Mouse (Mus musculus): ENCODE data around the gene Fam24a. TPM values are rescaled to one million over a fixed set of nuclear protein-coding genes. Genes with fewer than 3 reads are reported as not detected.

Gene Fam24a
- 91.6 TPM for polyA plus RNA-seq (2014; fragmentation: Illumina TruSeq; extraction: RNeasy Lipid Tissue Mini Kit (QIAGEN cat#74804); ENCODE audit: low read depth, low replicate concordance)

DNA sequence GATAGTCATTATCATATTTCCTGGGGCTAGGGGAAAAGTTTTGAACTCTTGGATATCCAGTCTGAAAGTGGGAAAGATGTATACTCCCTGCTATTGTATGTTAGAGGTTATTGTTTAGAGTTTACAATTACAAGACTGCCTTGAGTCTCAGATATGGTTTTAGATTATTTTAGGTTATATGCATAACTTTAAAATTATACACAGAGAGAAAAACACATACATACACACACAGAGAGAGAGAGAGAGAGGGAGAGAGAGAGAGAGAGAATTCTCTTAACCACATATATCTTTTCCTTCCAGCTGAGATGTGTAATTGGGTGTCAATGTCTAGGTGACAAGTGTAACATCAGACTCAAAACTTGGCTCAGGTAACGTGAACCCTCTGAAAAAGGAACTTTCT lies at the start of gene Fam24a:
Gene Fam24a, plus strand, starts transcription at position 301 of the 400 bp plus-strand sequence.

DNA sequence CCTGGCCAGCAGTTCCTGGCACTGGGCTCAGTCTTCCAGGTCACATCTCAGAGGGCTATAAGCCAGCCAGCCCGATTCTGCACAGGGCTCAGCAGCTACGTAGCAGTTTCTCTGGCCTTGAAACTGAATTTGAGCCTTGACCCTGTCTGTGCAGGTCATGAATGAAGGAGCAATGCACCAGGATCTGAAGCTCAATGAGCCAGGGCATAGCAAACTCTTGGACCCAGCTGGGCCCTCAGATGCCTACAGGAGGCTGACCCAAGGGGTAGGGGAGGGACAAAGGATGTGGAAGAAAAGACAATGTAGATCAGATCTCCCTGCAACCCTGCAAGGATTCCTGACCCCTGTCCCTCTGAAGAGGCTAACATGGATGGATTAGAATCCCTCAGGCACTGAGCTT lies 11.5 kb upstream of the Fam24a start, which contains the start of gene Cuzd1:
Gene Cuzd1, minus strand, starts transcription at position 101 of the 400 bp plus-strand sequence.

DNA sequence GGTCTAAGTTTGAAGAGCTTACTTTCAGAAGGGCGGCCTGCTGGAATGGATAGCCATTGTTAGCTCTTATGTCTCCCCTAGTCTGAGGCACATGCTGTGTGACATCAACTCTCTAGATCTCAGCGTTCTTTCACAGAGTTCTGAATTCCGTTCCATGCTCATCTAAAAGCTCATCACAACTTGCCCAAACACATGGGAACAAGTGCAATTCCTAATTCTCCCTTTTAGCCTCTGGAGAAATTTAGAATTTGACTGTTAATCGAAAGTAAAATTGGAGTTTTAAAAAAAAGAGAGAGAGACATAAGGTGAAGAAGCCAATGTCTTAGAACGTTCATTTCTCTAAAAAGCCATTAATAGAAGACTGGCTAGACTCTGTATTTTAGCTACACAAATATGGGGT lies 4.2 kb upstream of the Fam24a start, which contains the start of gene Fam24b:
Gene Fam24b, minus strand, starts transcription at position 101 of the 400 bp plus-strand sequence.

DNA sequence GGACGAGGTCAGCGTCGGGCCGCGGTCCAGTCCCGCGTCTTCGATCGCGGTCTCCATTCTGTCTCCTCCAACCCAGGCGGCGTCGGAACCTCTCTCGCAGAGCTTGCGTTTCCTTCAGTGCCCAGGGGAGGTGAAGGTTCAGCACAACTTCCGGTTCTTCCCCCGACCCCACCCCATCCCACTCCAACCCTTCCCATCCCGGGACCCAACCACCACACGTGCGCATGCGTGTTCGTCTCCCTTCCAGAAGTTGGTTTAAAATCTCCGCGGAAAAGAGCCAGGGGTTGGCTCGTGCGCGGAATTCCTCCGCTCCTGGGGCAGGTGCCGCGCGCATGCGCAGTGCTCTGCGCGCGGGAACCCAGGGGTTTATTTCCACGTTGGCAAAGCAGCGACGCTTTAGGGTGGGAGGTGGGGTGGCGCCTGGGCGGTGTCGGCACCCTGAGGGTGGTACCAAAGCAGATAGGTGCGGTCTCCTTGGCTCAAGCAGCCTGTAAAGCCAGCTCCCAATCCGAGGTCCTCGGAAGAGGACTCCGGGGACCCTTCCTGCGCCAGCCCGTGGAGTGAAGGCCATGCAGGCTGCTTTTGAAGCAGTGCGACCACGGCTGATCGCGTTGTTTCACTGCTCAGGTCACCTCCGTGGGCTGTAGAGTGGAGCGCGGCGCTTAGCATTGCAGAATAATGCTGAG lies 29.1 kb downstream of the Fam24a start, which contains the start of gene 2310057M21Rik:
Gene 2310057M21Rik, minus strand, starts transcription at position 145 of the 686 bp plus-strand sequence.

DNA sequence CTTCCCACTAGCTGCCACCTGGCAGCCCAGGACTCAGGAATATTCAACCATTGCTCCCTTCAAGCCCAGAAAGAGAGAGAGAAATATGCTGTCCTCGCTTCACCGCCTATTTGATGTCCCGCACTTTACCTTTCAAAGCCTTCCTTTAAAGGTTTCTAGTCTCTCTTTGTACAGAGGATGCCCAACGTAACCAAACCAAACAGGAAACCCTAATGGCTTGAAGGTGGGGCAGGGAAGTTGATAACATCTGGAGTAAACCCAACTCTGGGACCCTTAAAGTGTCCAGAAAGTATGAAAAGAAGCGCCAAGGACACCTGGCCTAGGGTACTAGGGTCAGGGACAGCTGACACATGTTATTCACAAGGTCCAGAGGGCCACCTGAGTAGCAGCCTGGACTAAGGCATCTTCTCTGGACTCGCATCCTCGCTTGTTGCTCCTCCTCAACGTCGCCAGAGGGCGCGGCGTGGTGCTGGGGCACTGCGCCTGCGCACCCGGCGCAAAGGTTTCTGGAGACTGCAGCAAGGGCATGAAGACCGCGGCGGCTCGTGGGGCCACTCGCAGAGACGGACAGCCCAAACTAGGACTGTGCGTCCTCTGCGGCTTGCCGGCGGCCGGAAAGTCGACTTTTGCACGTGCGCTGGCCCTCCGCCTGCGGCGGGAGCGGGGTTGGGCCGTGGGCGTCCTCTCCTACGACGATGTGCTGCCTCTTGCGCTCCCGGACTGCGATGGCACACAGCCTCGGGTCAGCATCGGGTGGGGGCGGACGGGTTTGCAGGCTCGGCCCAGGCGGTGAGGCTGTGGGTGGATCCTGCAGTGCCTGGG lies 37.2 kb downstream of the Fam24a start, which contains the start of gene Pstk:
Gene Pstk, plus strand, starts transcription at position 494 of the 822 bp plus-strand sequence.

Other genes starting within 250 kb of the Fam24a start
- 37.5 TPM for gene 4933402N03Rik, start 187.6 kb upstream of the Fam24a start, polyA plus RNA-seq (2014; fragmentation: Illumina TruSeq; extraction: RNeasy Lipid Tissue Mini Kit (QIAGEN cat#74804); ENCODE audit: low read depth, low replicate concordance)
- gene 5430419D17Rik, start 159.5 kb upstream of the Fam24a start, polyA plus RNA-seq (2014; fragmentation: Illumina TruSeq; extraction: RNeasy Lipid Tissue Mini Kit (QIAGEN cat#74804); ENCODE audit: low read depth, low replicate concordance) = 0.14 TPM
- 10.8 TPM for gene Cuzd1, start 11.6 kb upstream of the Fam24a start, polyA plus RNA-seq (2014; fragmentation: Illumina TruSeq; extraction: RNeasy Lipid Tissue Mini Kit (QIAGEN cat#74804); ENCODE audit: low read depth, low replicate concordance)
- 273 TPM for gene Fam24b, start 4.3 kb upstream of the Fam24a start, polyA plus RNA-seq (2014; fragmentation: Illumina TruSeq; extraction: RNeasy Lipid Tissue Mini Kit (QIAGEN cat#74804); ENCODE audit: low read depth, low replicate concordance)
- gene 2310057M21Rik, start 28.9 kb downstream of the Fam24a start, polyA plus RNA-seq (2014; fragmentation: Illumina TruSeq; extraction: RNeasy Lipid Tissue Mini Kit (QIAGEN cat#74804); ENCODE audit: low read depth, low replicate concordance) = 12.9 TPM
- 25.9 TPM for gene Pstk, start 37.3 kb downstream of the Fam24a start, polyA plus RNA-seq (2014; fragmentation: Illumina TruSeq; extraction: RNeasy Lipid Tissue Mini Kit (QIAGEN cat#74804); ENCODE audit: low read depth, low replicate concordance)
- gene Ikzf5, start 76.7 kb downstream of the Fam24a start, polyA plus RNA-seq (2014; fragmentation: Illumina TruSeq; extraction: RNeasy Lipid Tissue Mini Kit (QIAGEN cat#74804); ENCODE audit: low read depth, low replicate concordance) = 31.7 TPM
- 84.8 TPM for gene Acadsb, start 76.7 kb downstream of the Fam24a start, polyA plus RNA-seq (2014; fragmentation: Illumina TruSeq; extraction: RNeasy Lipid Tissue Mini Kit (QIAGEN cat#74804); ENCODE audit: low read depth, low replicate concordance)
- not detected for gene Hmx3, start 209.0 kb downstream of the Fam24a start, polyA plus RNA-seq (2014; fragmentation: Illumina TruSeq; extraction: RNeasy Lipid Tissue Mini Kit (QIAGEN cat#74804); ENCODE audit: low read depth, low replicate concordance)
- gene Hmx2, start 214.9 kb downstream of the Fam24a start, polyA plus RNA-seq (2014; fragmentation: Illumina TruSeq; extraction: RNeasy Lipid Tissue Mini Kit (QIAGEN cat#74804); ENCODE audit: low read depth, low replicate concordance) = not detected
- 21.7 TPM for gene Bub3, start 226.4 kb downstream of the Fam24a start, polyA plus RNA-seq (2014; fragmentation: Illumina TruSeq; extraction: RNeasy Lipid Tissue Mini Kit (QIAGEN cat#74804); ENCODE audit: low read depth, low replicate concordance)